Comparison of ENCODE assay signal across 8 mouse cellular contexts in the genomic region with DNA sequence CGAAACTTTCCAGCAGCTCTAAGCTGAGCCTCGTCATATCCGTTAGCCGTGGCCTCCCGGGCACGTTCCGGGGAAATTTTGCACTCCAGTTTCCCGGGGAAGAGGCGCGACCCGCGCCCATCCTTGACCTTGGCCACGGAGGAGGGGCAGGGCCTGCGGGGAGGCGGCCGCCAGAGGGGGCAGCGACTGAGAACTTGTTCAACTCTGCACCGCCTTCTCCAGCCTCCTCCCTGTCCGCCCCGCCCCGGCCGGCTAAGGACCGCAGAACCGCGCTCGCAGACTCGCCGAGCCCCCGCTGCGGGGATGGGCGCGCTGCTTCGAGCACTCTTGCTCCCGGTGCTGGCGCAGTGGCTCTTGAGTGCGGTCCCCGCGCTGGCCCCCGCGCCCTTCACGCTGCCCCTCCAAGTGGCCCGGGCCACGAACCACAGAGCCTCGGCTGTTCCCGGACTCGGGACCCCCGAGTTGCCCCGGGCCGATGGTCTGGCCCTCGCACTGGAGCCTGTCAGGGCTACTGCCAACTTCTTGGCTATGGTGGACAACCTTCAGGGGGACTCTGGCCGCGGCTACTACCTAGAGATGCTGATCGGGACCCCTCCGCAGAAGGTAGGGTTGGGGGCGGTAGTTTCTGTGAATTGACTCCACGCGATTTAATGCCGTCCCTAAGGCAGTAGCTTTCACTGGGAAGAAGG. TPM values are rescaled to one million over a fixed set of nuclear protein-coding genes. Genes with fewer than 3 reads are reported as not detected.
DNase-seq lines count a peak whose midpoint lies in the region; ATAC-seq and TF ChIP-seq lines count a peak whose summit lies in the region.

TSS of gene Bace2 (plus strand) at position 244 of the 689 bp plus-strand sequence.

- peak within 1 kb of the TSS; percentile 10; the same call in 1 of the 2 replicates for H3K4me2 ChIP-seq in CH12.LX (ENCODE audit: insufficient read depth, low read depth, poor library complexity, severe bottlenecking)
- peak within 1 kb of the TSS; percentile 100 for H3K4me2 ChIP-seq in forebrain, embryonic 16.5 days (ENCODE audit: low read length)

- H3K4me1 ChIP-seq in CH12.LX (ENCODE audit: control insufficient read depth in 1 of 2, insufficient read depth in 2 of 2): no peaks in the 10 kb centered on the region; a peak in 1 of 4 replicates
- H3K4me1 ChIP-seq in forebrain, embryonic 16.5 days (replicated peaks; ENCODE audit: control insufficient read depth, insufficient read depth, low read length): peaks cover 19% of the 10 kb centered on the region
- H3K4me1 ChIP-seq in lung, adult 2 months (ENCODE audit: control insufficient read depth, insufficient read depth, low read length): no peaks in the 10 kb centered on the region
- peaks cover 20% of the 10 kb centered on the region for H3K4me1 ChIP-seq in olfactory bulb, adult 2 months (ENCODE audit: control insufficient read depth, insufficient read depth, low read length)

- peak in 1 of 2 experiments; percentile 51; a peak in 2 of 4 replicates for TF ChIP-seq CTCF in CH12.LX (conservative IDR thresholded peaks at IDR 0.05 in 1 of 2, IDR thresholded peaks at IDR 0.05 in 1 of 2; ENCODE audit: low read depth in 2 of 2, low read length in 2 of 2)
- TF ChIP-seq CTCF in lung, adult 2 months (IDR thresholded peaks at IDR 0.05; ENCODE audit: insufficient read depth, low read length): no peak
- TF ChIP-seq CTCF in olfactory bulb, adult 2 months (IDR thresholded peaks at IDR 0.05; ENCODE audit: insufficient read depth, low read depth, low read length): no peak

- under 1% methylated on average over 57 of the region's 58 CpGs for WGBS in forebrain, embryonic 16.5 days
- WGBS in lung, adult 2 months: under 1% methylated on average over 58 of the region's 58 CpGs
- WGBS in olfactory bulb, adult 2 months: under 1% methylated on average over 58 of the region's 58 CpGs

- TF ChIP-seq EP300 in CH12.LX (IDR thresholded peaks at IDR 0.05; ENCODE audit: low read length): no peak

- no peak within 1 kb of the TSS for H3K9ac ChIP-seq in CH12.LX (ENCODE audit: insufficient read depth, low read depth)
- peak within 1 kb of the TSS; percentile 52 for H3K9ac ChIP-seq in forebrain, embryonic 16.5 days (replicated peaks; ENCODE audit: low read depth, low read length)

- peak; percentile 11 for DNase-seq in CH12.LX (ENCODE audit: extremely low read depth)
- peak; percentile 19 to 46 for DNase-seq in adrenal gland, postnatal 4 days (ENCODE audit: low spot score in 2 of 2)
- DNase-seq in heart, postnatal 10 days: peak; percentile 84 to 85
- DNase-seq in kidney, postnatal 14 days: peak; percentile 89
- peak; percentile 69 for DNase-seq in lung, adult 2 months
- peak; percentile 20 for DNase-seq in thymus, postnatal 36 days

- H3K27ac ChIP-seq in CH12.LX (ENCODE audit: insufficient read depth, low read depth): no peak within 1 kb of the TSS
- no peak within 1 kb of the TSS for H3K27ac ChIP-seq in forebrain, embryonic 16.5 days (ENCODE audit: low read length)
- H3K27ac ChIP-seq in olfactory bulb, adult 2 months (ENCODE audit: insufficient read depth, low read depth, low read length): no peak within 1 kb of the TSS

- H3K36me3 ChIP-seq in CH12.LX (replicated peaks in 1 of 2; ENCODE audit: control insufficient read depth in 1 of 2, insufficient read depth in 1 of 2, low read length in 1 of 2): no peaks in the 10 kb centered on the region
- no peaks in the 10 kb centered on the region for H3K36me3 ChIP-seq in forebrain, embryonic 16.5 days (ENCODE audit: control insufficient read depth, insufficient read depth)

- dilution Hi-C loops in CH12.LX (cut with MboI; ENCODE audit: extremely low pct_ligation_motif_present, extremely low pct_unique_long_range_greater_than_20kb, low sequenced_read_pairs): no loop called here

- ATAC-seq in forebrain, embryonic 16.5 days: peak; percentile 71

- in situ Hi-C loops in CH12.LX (cut with MboI; ENCODE audit: low pct_ligation_motif_present, low pct_unique_long_range_greater_than_20kb, low sequenced_read_pairs): no loop called here

- peak within 1 kb of the TSS in 1 of 3 experiments; percentile 17 for H3K4me3 ChIP-seq in CH12.LX (replicated peaks in 1 of 3; ENCODE audit: low read depth in 2 of 3, low read length in 2 of 3, poor library complexity in 1 of 3)
- H3K4me3 ChIP-seq in forebrain, embryonic 16.5 days (replicated peaks; ENCODE audit: low read length): peak within 1 kb of the TSS; percentile 55
- H3K4me3 ChIP-seq in lung, adult 2 months (replicated peaks; ENCODE audit: extremely low read depth, low read depth, low read length): peak within 1 kb of the TSS; percentile 56
- H3K4me3 ChIP-seq in olfactory bulb, adult 2 months (ENCODE audit: insufficient read depth, low read depth, low read length): peak within 1 kb of the TSS; percentile 58

- TF ChIP-seq RAD21 in CH12.LX (IDR thresholded peaks at IDR 0.05; ENCODE audit: low read depth, low read length): no peak; the same call in 1 of the 2 replicates

- intact Hi-C loops in heart, postnatal 10 days (cut with DNase I): loop anchor here (2.0 to 5.0 kb wide), 2 partner anchors 60 to 111 kb away; no protein-coding TSS in a partner anchor

- no peaks in the 10 kb centered on the region for H3K9me3 ChIP-seq in CH12.LX (replicated peaks; ENCODE audit: low read length)
- no peaks in the 10 kb centered on the region for H3K9me3 ChIP-seq in forebrain, embryonic 16.5 days (ENCODE audit: control insufficient read depth, low read length)

- no peak for TF ChIP-seq POLR2A in CH12.LX (IDR thresholded peaks at IDR 0.05; ENCODE audit: low read depth, low read length)
- TF ChIP-seq POLR2A in lung, adult 2 months (IDR thresholded peaks at IDR 0.05; ENCODE audit: borderline replicate concordance, extremely low read depth, low read depth, low read length): no peak
- TF ChIP-seq POLR2A in olfactory bulb, adult 2 months (IDR thresholded peaks at IDR 0.05; ENCODE audit: insufficient read depth, low read depth, low read length): no peak

- no peaks in the 10 kb centered on the region for H3K79me2 ChIP-seq in CH12.LX (replicated peaks; ENCODE audit: control insufficient read depth, extremely low read depth, insufficient read depth, poor library complexity, severe bottlenecking)

- H3K27me3 ChIP-seq in CH12.LX (replicated peaks): no peaks in the 10 kb centered on the region
- peaks cover 13% of the 10 kb centered on the region for H3K27me3 ChIP-seq in forebrain, embryonic 16.5 days (replicated peaks; ENCODE audit: control insufficient read depth, insufficient read depth, low read length)

TF ChIP-seq in CH12.LX, 34 proteins besides CTCF, POLR2A, EP300 and RAD21:
- TF ChIP-seq KAT2A (IDR thresholded peaks at IDR 0.05; ENCODE audit: insufficient replicate concordance, low read length): no peak
- TF ChIP-seq SMC3 (IDR thresholded peaks at IDR 0.05; ENCODE audit: low read depth, low read length): peak; percentile 32; the same call in 1 of the 2 replicates
- TF ChIP-seq GABPA (IDR thresholded peaks at IDR 0.05; ENCODE audit: insufficient replicate concordance, low read depth, low read length): no peak
- no peak for TF ChIP-seq NRF1 (IDR thresholded peaks at IDR 0.05; ENCODE audit: low read depth, low read length)

RNA-seq across cellular contexts. Expression of gene Bace2, which starts in this region (rescaled TPM):
- total RNA-seq in CH12.LX (2012; rRNA removed) (0.04 and 0.17 TPM in 2 replicates), CH12.LX (2014; rRNA removed) (0.04 and 0.63 TPM in 2 replicates)
- 0.30 and 0.46 TPM in 2 replicates for polyA plus RNA-seq in CH12.LX (2012; ENCODE audit: insufficient read length, low read depth)
- 10 to 100 TPM; 17.2 to 18.3 TPM for total RNA-seq in adrenal gland, postnatal 4 days (2021)
- polyA plus RNA-seq in forebrain, embryonic 16.5 days (2015; fragmentation: Nextera tagmentation; extraction: Ambion mirVana): 1.8 and 1.9 TPM in 2 replicates
- 10 to 100 TPM; 25.9 to 33.4 TPM for total RNA-seq in heart, postnatal 10 days (2021)
- 3.8 and 4.4 TPM in 2 replicates for polyA plus RNA-seq in lung, adult 2 months (2012; rRNA removed)
- polyA plus RNA-seq in olfactory bulb, adult 2 months (2012; ENCODE audit: insufficient read depth, insufficient read length, low replicate concordance, missing spikeins): not detected in 2 replicates

Comparison
In these comparisons a context has a peak if more than half of its experiments do, and no peak if none do; other contexts are left out.
1. RNA of gene Bace2 (total RNA-seq): 25.9 to 33.4 TPM in heart, postnatal 10 days and 17.2 to 18.3 TPM in adrenal gland, postnatal 4 days; 0.04 to 0.63 TPM in CH12.LX; every median in the first group is over 10 times any median in the second.
2. Peak in DNase-seq and H3K4me2 ChIP-seq in CH12.LX; RNA of the gene not detected or under 1 TPM.
3. DNase-seq: peak in every context shown above with its lines; median percentile 89 in kidney, postnatal 14 days; 84 in heart, postnatal 10 days; 69 in lung, adult 2 months; 32 in adrenal gland, postnatal 4 days; 20 in thymus, postnatal 36 days; 11 in CH12.LX.